Mouse (Mus musculus) olfactory bulb, adult 2 months (tissue): ENCODE measurements around the gene Itpkb.

Experiments used
- CTCF ChIP-seq: fragments of 200-500 bp; IDR thresholded peaks from 2 replicates; pipeline ENCODE4 v1.5.1; 2012; ENCODE audit warnings: low read depth, mild to moderate bottlenecking, low read length, moderate library complexity; ENCODE audit not compliant: insufficient read depth
- POLR2A ChIP-seq: fragments of 200-500 bp; IDR thresholded peaks from 2 replicates; pipeline ENCODE4 v1.6.1; 2012; ENCODE audit warnings: mild to moderate bottlenecking, low read depth, low read length, moderate library complexity; ENCODE audit not compliant: insufficient read depth

- no peak for TF ChIP-seq POLR2A
- no peak for TF ChIP-seq CTCF
Measured at GRCm38 (mm10) chr1:180404706-180405105, 74.4 kb downstream of the Itpkb start.
